Mouse (Mus musculus) cortical plate, adult 2 months (tissue): ENCODE data around the gene Ephb2.

Experiments used
- CTCF ChIP-seq: fragments of 200-500 bp; IDR thresholded peaks from 2 replicates; pipeline ENCODE4 v1.5.1; 2011; ENCODE audit warnings: mild to moderate bottlenecking, control low read depth, low read length; ENCODE audit not compliant: insufficient read depth; ENCODE audit errors: extremely low read depth
- POLR2A ChIP-seq: fragments of 200-500 bp; IDR thresholded peaks from 2 replicates; pipeline ENCODE4 v1.6.1; 2011; ENCODE audit warnings: mild to moderate bottlenecking, low read length, control low read depth; ENCODE audit not compliant: insufficient read depth; ENCODE audit errors: extremely low read depth

DNA sequence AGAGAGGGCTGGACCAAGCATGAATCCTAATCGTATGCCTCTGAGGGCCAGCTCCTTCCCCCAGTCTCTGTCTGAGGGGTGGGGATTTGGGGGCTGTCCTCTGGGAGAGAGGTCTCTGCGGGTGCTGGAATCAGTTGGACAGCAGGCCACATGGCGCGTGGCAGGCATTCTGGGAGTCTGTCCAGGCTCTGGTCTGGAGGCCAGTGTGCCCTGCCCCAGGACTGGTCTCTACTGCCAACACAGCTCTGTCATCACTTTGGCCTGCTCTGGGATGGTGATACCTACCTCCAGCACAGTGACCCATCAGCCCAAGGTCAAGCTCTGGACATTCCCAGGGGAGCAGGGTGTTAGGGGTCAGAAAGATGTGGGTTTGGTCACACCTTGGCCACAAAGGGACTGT is 99.9 kb downstream of the Ephb2 start:
- TF ChIP-seq CTCF (no peak), POLR2A (no peak)
